Mouse (Mus musculus) layer of hippocampus, adult 9-11 months (tissue): ENCODE measurements around the gene Gm12800.
"Not testable (repeated sequence)": the region's sequence is repeated elsewhere in the genome, so short reads cannot be mapped to it uniquely, and the experiment has no call there.

Experiments
- DNase-seq: peaks from one replicate; pipeline ENCODE4 v3.0.0; 2022

Gene Gm12800

DNA sequence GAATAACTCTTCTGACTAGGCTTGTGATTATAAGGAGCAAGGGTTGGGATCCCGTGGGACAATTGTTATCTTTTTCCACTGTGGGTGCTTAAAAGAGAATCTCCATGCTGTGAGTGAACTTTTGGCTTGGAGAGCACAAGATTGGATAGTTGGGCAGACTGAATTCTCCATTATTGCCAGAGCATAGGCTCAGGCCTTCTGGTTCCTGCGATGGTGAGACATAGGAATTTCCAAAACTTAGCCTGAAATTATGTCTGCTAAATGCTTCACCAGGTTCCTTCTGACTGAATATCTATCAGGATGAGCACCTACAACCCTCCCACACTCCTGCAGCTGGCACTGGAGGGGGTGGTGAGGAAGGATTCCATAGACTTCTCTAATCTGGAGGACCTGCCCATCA lies at the start of gene Gm12800:
Gene Gm12800 (plus strand): TSS at position 301 of the 400 bp plus-strand sequence.
- not testable (repeated sequence) for DNase-seq

DNA sequence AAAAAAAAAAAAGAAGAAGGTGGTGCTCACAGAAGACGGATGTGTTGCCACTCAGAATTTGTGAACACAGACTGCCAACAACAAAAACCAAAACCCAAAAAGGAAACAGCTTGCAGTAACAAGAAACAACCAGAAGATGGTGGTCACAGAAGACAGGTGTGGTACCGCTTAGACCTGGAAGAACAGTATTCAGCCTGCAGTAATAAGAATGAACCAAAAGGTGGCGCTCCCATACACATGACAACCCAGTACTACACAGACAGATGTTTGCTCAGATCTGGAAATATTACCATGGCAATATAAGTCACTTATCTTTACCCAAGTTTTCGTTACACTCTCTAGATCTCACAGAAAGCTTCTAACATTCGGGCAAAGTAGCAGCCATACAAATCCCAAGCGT lies 48.0 kb upstream of the Gm12800 start:
- peak; percentile 21 for DNase-seq

DNA sequence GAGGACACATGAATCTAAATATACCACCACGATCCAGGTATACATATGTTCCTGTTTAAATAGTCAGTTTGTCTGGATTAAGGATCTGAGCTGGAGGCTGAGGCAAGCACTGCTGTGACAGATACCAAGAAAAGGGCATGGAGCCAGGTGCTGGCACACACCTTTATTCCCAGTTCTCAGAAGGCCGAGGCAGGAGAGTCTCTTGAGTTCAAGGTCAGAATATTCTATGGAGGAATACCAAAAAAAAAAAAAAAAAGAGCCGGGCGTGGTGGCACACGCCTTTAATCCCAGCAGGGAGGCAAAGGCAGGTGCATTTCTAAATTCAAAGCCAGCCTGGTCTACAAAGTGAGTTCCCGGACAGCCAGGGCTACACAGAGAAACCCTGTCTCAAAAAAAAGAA lies 46.6 kb upstream of the Gm12800 start:
- DNase-seq, result no peak

DNA sequence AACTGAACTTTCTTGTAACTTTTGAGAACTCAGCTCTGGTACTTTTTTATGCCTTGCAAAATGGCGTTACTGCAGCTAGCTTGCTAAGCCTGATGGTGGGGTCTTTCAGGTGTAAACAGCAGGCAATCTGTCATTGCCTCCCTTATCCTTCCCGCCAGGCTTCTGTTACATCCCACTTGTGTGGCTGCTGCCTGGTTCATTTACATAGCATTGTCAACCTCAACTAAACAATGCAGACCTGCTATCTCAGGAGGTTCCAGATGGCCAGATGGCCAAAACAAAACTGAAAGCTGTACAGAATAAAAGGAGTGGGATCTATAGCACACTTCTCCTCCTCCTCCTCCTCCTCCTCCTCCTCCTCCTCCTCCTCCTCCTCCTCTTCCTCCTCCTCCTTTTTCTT lies 36.9 kb upstream of the Gm12800 start:
- DNase-seq, result not testable (repeated sequence)

DNA sequence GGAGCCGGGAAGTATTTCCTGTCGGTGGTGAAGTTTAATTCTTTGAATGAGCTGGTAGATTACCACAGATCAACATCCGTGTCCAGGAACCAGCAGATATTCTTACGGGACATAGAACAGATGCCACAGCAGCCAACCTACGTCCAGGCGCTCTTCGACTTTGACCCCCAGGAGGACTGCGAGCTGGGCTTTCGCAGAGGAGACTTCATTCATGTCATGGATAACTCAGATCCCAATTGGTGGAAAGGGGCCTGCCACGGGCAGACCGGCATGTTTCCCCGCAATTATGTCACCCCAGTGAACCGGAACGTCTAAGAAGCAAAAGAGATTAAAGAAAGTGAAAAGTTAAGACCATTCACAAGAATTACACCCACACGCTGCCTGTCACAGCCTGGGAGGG lies 33.2 kb upstream of the Gm12800 start:
- DNase-seq, result not testable (repeated sequence)

DNA sequence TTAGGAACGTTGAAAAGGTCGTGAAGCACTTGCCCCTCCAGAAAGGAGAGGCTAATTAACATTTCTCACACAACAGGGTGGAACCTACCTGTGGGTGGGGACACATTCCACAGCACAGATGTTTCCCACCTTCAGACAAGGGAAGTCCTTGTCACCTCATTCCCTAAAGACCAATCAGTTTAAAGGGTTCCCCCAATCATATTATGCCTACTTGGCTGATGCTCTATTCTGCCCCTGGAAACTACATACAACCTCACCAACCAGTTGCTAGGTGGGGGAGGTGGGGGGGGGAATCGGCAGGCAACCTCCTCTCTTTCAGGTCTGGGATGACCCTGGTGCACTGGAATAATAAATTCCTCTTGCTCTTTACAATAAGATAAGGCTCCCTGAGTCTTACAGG lies 25.3 kb upstream of the Gm12800 start:
- no peak for DNase-seq

DNA sequence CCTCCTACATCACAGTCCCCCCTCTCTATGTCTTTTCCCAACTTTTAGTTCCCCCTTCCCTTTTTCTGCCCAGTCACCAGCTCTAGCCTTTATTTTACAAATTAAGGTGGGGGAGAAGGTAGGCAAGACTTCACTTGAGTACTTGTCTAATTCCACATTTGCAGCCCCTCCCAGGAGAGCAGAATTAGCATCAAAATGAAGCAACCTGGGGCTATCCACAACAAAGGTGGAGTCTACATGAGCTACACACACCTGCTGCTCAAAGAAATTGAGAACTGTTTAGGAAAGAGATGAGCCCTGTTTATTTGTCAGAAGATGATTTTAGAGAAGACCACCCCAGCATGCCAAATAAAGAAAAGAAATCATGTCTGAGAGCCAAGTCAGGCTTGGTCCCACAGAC lies 19.5 kb upstream of the Gm12800 start:
- DNase-seq, result no peak

DNA sequence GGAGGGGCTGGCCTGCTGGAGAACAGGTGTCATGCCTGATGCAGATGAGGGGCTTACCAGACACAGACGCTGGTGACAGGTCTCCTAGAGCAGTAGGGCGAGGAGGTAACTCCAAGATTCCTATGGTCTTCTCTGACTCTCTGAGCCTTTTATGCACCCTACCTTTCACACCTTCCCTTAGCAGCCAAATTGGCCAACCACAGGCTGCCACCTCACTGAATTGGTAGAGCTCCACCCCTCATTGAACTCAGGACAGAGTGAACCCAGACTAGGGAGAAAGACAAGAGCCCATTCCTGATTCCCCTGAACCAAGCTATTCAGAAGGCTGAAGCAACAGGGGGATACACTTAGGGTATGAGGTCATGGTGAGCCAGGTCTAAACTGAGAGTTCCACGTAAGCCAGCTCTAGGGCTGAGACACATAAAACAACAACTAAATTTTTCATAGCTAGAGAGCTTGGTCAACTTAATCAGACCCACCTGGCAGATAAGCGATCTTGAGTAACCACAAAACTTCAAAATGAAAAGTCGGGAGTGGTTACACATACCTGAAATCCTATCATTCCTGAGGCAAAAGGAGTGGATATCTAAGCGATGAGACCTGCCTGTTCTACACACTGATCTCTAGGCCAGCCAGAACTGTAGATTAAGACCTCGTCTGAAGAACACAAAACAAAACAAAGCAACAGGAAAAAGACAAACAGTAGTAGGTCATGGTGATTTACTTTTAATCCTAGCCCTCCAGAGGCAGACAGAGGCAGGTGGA lies 15.1 kb upstream of the Gm12800 start, which contains the start of gene C130073F10Rik:
Gene C130073F10Rik (minus strand): TSS at position 134 of the 765 bp plus-strand sequence.
- no peak for DNase-seq

DNA sequence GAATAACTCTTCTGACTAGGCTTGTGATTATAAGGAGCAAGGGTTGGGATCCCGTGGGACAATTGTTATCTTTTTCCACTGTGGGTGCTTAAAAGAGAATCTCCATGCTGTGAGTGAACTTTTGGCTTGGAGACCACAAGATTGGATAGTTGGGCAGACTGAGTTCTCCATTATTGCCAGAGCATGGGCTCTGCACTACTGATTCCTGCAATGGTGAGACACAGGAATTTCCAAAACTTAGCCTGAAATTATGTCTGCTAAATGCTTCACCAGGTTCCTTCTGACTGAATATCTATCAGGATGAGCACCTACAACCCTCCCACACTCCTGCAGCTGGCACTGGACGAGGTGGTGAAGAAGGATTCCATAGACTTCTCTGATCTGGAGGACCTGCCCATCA lies 31.2 kb downstream of the Gm12800 start, which contains the start of gene Gm12794:
Gene Gm12794 (plus strand): TSS at position 301 of the 400 bp plus-strand sequence.
- not testable (repeated sequence) for DNase-seq
